Mouse (Mus musculus) gastrocnemius, postnatal 4 days (tissue): ENCODE measurements around the gene Tst. TPM values are rescaled to one million over a fixed set of nuclear protein-coding genes. Genes with fewer than 3 reads are reported as not detected.
A peak's percentile ranks its signal among the peaks of the same experiment; 100 is the strongest.

Experiments
- DNase-seq, 2 experiments: peaks; one replicate each; pipeline ENCODE4 v3.0.0; 2021 to 2022; ENCODE audit warnings: low spot score in 2 of 2, mixed read lengths in 2 of 2
- total RNA-seq, 2 experiments: library from RNA; stranded (reverse); gene quantifications; 2 replicates each; pipeline ENCODE4 v1.2.3; 2021

The Tst gene
- total RNA-seq, 2 experiments from 2014 or later, result 17.5 to 20.5 TPM

DNA sequence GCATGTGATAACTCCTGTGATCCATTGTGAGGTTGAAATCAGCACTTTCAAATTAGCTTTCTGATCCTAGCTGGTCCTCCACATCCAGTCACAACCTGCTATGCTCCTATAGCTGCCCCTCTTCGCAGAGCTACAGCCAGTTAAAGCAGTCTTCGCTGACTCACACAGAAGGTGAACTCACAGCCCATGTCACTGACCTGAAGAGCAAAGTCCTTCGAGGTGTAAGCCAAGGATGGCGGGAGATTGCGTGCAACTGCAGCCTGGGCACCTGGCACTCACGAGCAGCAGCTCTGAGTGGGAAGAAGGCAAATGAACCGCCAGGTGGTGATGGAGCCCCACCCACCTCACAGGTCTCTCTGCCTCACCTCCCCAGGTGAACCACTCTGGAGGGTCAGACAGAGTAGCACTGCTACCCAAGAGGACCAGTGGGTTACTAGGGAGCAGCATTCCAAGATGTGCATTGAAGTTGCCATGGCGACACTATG lies 10.2 kb downstream of the Tst start, which contains the start of gene Tex33:
Gene Tex33, minus strand, starts transcription at position 435 of the 485 bp plus-strand sequence.
- DNase-seq, result no peak

DNA sequence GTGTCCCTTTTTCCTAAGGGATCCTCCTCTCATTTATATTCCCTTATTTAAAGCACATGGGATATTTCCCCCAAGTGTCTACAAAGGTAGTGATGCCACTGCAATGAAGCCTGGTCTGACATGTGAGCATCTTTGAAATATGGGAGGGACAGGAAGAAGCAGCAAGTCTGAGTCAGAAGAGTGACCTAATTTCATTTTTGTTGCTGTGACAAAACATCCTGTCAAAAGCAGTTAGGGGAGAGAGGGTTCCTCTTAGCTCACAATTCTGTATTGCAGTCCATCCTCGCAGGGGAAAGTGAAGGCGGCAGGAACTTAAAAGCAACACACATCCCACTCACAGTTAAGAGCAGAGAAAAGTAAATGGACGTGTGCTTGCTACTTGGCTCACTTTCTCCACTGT lies 14.9 kb downstream of the Tst start:
- no peak for DNase-seq

DNA sequence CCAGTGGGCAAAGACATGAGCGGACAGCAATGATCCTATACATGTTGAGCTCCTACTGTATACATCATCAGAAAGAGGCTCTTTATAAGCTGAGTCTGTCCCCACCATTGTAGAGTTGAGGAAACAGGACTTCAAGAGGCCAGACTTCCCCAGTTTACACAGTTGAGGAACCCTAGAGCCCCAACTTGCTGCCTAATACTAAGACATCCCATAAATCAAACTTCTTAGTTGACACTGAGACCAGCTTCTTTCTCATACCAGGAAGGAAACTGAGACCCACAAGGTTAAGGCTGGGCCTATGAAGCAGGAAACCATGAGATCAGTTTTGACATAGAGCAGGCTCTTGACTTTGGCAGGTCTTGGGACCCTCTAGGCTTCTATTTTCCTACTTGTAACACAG lies 20.1 kb downstream of the Tst start:
- DNase-seq, result no peak

DNA sequence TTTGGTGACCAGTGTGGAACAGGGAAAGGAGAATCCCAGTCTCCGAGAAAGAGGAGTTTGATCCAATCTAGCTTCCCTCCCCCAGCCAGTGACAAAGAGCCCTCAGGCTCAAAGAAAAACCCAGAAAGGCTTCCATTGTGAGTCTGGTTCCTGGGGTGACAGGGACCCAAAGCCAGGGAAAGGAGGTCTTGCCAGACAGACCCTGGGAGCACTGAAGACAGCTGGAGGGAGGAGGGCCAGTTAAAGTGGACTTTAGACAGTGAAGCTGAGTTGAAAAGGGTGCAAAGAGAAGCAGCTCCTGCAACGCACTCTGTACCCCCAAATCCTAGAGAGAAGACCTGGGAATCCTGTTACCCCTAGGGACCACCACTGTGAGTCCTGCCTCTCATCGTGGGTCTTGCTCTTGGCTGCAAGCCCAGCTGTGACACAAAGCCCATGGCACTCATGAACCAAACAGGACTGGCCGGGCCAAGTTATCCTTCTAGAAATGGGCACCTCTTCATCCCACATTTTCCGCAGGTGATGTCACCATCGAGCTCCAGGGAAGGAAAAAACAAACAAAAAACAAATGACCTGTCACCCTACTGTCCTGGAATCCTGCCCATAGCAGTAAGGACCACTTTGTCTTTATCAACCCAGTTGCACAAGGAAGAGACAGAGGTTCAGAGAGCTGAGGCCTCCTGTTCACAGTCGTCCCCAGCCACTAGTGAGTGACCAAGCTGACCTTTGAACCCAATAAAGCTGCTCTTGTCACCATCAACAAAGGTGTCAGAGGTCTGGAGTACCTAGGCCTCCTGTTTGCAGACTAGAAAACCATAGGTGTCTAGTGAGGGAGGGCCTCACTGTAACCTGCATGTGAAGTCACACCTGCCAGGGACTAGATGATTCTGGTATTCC lies 21.2 kb downstream of the Tst start:
- no peak for DNase-seq

- DNase-seq, result no peak
These were observed 22.1 kb downstream of the Tst start for GRCm38 (mm10) chr15:78383450-78384219.

- no peak for DNase-seq
These were observed 23.6 kb downstream of the Tst start for GRCm38 (mm10) chr15:78382115-78382514.

DNA sequence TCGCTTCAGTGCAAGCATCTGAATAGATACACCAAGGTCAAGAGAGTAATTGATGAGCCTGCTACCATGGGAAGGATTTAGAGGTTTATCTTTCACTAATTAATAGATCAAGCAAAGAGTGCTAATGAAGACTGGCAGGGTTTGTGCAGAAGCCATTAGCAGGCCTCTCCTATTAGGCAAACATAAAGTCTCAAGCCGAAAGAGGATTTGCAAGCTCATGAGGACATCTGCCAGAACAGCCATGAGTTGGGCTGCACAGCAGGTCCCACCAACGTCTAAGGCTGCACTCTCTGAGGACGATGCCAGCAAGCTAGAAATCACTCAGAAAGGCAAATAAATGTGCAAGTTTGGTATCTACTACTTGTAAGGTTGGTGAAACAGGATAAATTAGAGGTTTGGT lies 25.0 kb downstream of the Tst start:
- no peak for DNase-seq

- no peak for DNase-seq
These were observed 25.5 kb downstream of the Tst start for GRCm38 (mm10) chr15:78380208-78380607.

- DNase-seq, result no peak
These were observed 27.2 kb downstream of the Tst start for GRCm38 (mm10) chr15:78378556-78378955.

DNA sequence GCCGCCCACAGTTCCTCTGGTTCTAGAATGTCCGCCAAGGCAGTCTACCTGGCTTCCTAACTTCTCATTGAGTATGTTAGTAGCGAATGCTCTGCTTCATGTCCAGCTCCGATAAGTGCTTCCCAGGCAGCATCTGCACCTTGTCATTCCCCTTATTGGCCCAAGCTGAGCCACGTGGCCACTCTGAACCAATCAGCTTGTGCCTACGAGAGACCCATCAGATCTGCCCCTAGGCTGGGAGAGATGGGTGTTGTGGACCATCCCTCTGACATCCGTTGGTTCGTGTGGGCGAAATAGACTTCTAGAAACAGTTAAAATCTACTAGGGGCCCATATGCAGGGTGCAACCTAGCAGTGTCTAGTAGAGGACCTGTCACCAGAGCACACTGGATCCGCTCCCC lies 27.8 kb downstream of the Tst start:
- no peak for DNase-seq

- DNase-seq, result no peak
These were observed 31.5 kb downstream of the Tst start for GRCm38 (mm10) chr15:78374204-78374603.

DNA sequence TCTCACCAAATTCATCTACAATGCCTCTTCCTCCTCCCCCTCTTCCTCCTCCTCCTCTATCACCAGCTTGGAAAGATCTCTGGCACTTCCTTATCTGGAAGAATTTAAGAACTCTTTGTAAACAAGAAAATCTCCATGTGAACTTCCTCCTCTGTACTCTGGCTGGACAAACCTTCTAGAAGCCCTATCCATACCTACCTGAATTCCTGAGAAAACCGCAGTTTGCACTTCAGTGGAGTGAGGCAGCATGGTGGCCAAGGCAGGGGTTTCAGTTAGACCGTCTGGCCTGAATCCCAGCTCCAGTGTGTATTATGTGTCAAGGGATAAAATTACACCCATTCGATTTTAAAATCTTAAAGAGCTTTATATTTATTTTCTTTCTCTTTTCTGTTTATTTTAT lies 32.9 kb downstream of the Tst start:
- DNase-seq, result no peak

DNA sequence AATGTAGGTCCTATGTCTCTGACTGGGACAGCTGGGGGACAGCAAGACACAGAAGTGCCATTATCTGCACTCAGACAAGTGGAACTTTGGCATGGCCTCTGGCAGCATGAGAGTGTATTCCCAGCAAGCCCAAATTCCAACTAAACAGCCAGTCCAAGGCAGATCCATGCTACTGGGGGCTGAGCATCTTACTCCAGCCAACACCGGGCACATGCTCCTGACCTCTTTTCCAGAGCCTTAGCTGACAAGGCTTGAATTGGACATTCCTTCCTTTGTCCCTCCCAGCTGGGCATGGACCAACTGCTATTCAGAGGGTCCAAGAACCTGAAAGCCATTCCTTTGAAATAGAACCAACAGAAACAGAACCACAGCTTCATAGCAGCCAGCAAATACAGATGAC lies 36.1 kb downstream of the Tst start:
- DNase-seq, result peak in 1 of 2 experiments; percentile 16

- DNase-seq, result peak in 1 of 2 experiments; percentile 35
These were observed 36.8 kb downstream of the Tst start for GRCm38 (mm10) chr15:78368926-78369346.

DNA sequence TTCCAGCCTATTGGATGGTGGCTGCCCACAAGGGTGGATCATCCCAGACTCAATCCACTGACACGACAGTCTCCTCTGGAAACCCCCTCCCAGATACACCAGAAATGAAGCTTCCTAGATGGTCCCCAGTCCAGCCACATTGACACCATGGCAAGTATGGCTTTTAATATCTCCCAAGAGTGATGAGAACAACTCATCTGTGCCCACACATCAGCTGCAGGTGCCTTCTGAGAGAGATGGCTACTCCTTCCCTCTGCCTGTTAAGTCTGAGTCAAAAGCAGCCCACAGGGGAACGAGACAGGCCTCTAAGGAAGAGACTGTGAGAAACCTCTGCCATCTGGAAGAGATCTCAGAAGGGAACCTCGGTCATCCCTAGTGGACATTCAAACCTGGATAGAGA lies 37.9 kb downstream of the Tst start:
- DNase-seq, result no peak

DNA sequence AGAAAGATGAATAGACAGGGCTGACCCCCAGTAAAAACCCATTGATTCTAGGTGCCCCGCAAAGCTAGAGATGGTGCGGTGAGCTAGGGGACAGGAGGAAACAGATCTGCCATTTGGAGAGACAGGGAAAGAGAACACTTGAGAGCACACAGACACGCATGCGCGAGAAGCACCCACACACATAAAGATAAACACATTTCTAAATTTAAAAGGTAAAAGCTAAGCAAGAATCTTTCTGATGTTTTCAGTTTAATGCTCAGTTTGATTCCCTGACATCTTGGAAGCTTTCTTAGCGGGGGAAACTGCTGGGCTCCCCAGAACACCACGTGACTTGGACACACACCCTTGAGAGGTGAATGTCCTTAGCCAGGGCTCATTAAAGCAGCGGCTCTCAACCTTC lies 38.8 kb downstream of the Tst start:
- DNase-seq, result no peak

DNA sequence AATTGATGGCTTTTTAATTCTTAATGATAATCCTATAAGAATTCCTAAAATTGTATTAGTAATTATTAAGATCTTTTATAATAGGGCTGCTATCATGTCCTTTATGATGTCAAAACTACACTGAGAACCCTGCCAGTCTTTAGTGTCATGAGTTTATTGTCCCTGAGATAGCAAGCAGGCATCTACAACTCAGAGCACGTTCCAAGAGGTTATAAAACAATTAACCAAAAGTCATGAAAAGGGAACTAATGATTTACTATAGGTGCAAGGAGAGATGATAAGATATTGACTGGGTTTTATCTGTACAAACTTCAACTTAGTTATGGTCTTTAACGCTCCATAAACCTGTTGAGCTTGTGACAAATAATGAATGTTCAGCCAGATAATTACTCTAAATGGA lies 39.8 kb downstream of the Tst start:
- no peak for DNase-seq

GRCm38 (mm10) chr15:78355548-78355947 lies 50.2 kb downstream of the Tst start:
- DNase-seq, result no peak

GRCm38 (mm10) chr15:78354958-78355357 lies 50.7 kb downstream of the Tst start:
- peak in 1 of 2 experiments; percentile 37 for DNase-seq

DNA sequence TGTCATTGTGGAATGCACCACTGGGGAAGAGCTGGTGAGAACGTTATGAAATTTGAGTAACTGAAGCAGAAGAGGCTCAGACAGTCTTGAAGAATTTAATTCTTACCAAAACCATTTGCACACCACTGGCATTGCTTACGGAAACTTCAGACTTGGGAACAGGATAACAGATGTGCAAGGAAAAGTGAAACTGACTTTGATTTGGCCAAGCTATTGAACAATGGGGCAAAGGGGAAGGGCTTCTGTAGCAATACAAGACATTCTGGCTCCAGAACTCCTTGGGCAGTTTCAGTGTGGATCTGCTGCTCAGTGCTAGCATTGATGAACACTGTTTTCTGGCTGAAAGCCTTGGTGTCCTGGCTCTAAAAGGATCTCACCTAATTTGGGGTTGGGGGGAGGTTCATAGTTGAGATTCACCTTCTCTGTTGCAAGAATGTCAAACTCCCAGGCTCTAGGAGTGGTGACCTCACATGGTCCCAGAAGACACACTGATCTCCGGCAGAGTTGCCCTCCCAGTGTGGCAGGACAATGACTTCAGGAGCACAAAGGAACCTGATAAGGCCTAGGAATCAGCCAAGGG lies 54.0 kb downstream of the Tst start:
- DNase-seq, result no peak
